Mouse (Mus musculus) E14TG2a.4 (cell line): ENCODE results near the gene Ncapd2.

Source experiments
- H3K27me3 ChIP-seq: 2 replicates; pipeline ENCODE4 v1.6.1; 2014; ENCODE audit warnings: low read length, control low read depth; ENCODE audit not compliant: insufficient read depth
- H3K36me3 ChIP-seq: 2 replicates; pipeline ENCODE4 v1.6.1; 2014; ENCODE audit warnings: low read length, control low read depth; ENCODE audit not compliant: insufficient read depth
- H3K4me1 ChIP-seq: replicated peaks from 2 replicates; pipeline ENCODE4 v1.6.1; 2014; ENCODE audit warnings: low read depth, low read length, control low read depth
- H3K4me3 ChIP-seq: replicated peaks from 2 replicates; pipeline ENCODE4 v1.5.1; 2014; ENCODE audit warnings: mild to moderate bottlenecking, low read length
- H3K9me3 ChIP-seq: 2 replicates; pipeline ENCODE4 v1.6.1; 2014; ENCODE audit warnings: low read length, control low read depth
- CTCF ChIP-seq: conservative IDR thresholded peaks from 2 replicates; pipeline ENCODE4 v1.5.1; 2014; ENCODE audit warnings: low read length
- NANOG ChIP-seq: IDR thresholded peaks from 2 replicates; pipeline ENCODE4 v1.6.1; 2014; ENCODE audit warnings: borderline replicate concordance, low read length, mixed read lengths
- POU5F1 ChIP-seq: IDR thresholded peaks from 2 replicates; pipeline ENCODE4 v1.6.1; 2014; ENCODE audit warnings: low read length, borderline replicate concordance

Gene Ncapd2

GRCm38 (mm10) chr6:125191332-125192015 lies at the start of gene Ncapd2, which contains the start of gene Mrpl51:
Gene Ncapd2, minus strand, starts transcription at chr6:125191701.
Gene Mrpl51, plus strand, starts transcription at chr6:125191801.
- Histone ChIP-seq H3K27me3 (no peaks in the 10 kb centered on the region), H3K36me3 (peaks cover 58% of the 10 kb centered on the region), H3K4me3 (peak within 1 kb of the TSS; percentile 96), H3K4me1 (peaks cover 49% of the 10 kb centered on the region), H3K9me3 (no peaks in the 10 kb centered on the region)
- TF ChIP-seq CTCF = no peak
- TF ChIP-seq POU5F1 = no peak
- no peak for TF ChIP-seq NANOG

GRCm38 (mm10) chr6:125240617-125241016 lies 49.1 kb upstream of the Ncapd2 start:
- Histone ChIP-seq H3K36me3 (no peaks in the 10 kb centered on the region), H3K9me3 (no peaks in the 10 kb centered on the region), H3K4me1 (peaks cover 16% of the 10 kb centered on the region), H3K27me3 (no peaks in the 10 kb centered on the region), H3K4me3 (no peak overlapping the region)
- TF ChIP-seq NANOG = no peak
- TF ChIP-seq CTCF = no peak
- no peak for TF ChIP-seq POU5F1

- H3K4me1 ChIP-seq = peaks cover 16% of the 10 kb centered on the region
- no peaks in the 10 kb centered on the region for H3K9me3 ChIP-seq
- H3K36me3 ChIP-seq = no peaks in the 10 kb centered on the region
- H3K4me3 ChIP-seq = no peak overlapping the region
- no peaks in the 10 kb centered on the region for H3K27me3 ChIP-seq
- TF ChIP-seq POU5F1 (no peak), CTCF (no peak), NANOG (no peak)
These were observed 48.0 kb upstream of the Ncapd2 start for GRCm38 (mm10) chr6:125239547-125239946.

GRCm38 (mm10) chr6:125238396-125238795 lies 46.9 kb upstream of the Ncapd2 start:
- H3K4me1 ChIP-seq = peaks cover 19% of the 10 kb centered on the region
- TF ChIP-seq POU5F1 = no peak
- TF ChIP-seq NANOG = no peak
- TF ChIP-seq CTCF = no peak
- H3K9me3 ChIP-seq = no peaks in the 10 kb centered on the region
- no peaks in the 10 kb centered on the region for H3K27me3 ChIP-seq
- no peak overlapping the region for H3K4me3 ChIP-seq
- no peaks in the 10 kb centered on the region for H3K36me3 ChIP-seq

GRCm38 (mm10) chr6:125237421-125237820 lies 45.9 kb upstream of the Ncapd2 start:
- Histone ChIP-seq H3K36me3 (no peaks in the 10 kb centered on the region), H3K27me3 (no peaks in the 10 kb centered on the region), H3K4me3 (no peak overlapping the region), H3K9me3 (no peaks in the 10 kb centered on the region), H3K4me1 (peaks cover 22% of the 10 kb centered on the region)
- TF ChIP-seq CTCF (no peak), NANOG (no peak), POU5F1 (no peak)

- Histone ChIP-seq H3K36me3 (no peaks in the 10 kb centered on the region), H3K9me3 (no peaks in the 10 kb centered on the region), H3K27me3 (no peaks in the 10 kb centered on the region), H3K4me1 (peaks cover 28% of the 10 kb centered on the region), H3K4me3 (no peak within 1 kb of the TSS)
- TF ChIP-seq CTCF (no peak), NANOG (no peak), POU5F1 (no peak)
These were observed 45.3 kb upstream of the Ncapd2 start, which contains the start of gene Cd27 for GRCm38 (mm10) chr6:125236782-125237181. Gene Cd27, minus strand, starts transcription at chr6:125237010.

- Histone ChIP-seq H3K36me3 (no peaks in the 10 kb centered on the region), H3K9me3 (no peaks in the 10 kb centered on the region), H3K4me1 (peaks cover 32% of the 10 kb centered on the region), H3K27me3 (no peaks in the 10 kb centered on the region), H3K4me3 (no peak overlapping the region)
- TF ChIP-seq CTCF (no peak), POU5F1 (no peak), NANOG (no peak)
These were observed 44.8 kb upstream of the Ncapd2 start for GRCm38 (mm10) chr6:125236341-125236740.

- TF ChIP-seq POU5F1 = no peak
- no peak for TF ChIP-seq NANOG
- no peak for TF ChIP-seq CTCF
- no peak overlapping the region for H3K4me3 ChIP-seq
- no peaks in the 10 kb centered on the region for H3K36me3 ChIP-seq
- H3K9me3 ChIP-seq = no peaks in the 10 kb centered on the region
- peaks cover 47% of the 10 kb centered on the region for H3K4me1 ChIP-seq
- no peaks in the 10 kb centered on the region for H3K27me3 ChIP-seq
These were observed 43.0 kb upstream of the Ncapd2 start for GRCm38 (mm10) chr6:125234520-125234828.
